Mouse (Mus musculus) small intestine, adult 2 months (tissue): ENCODE data around the gene Cmtm2b. TPM values are rescaled to one million over a fixed set of nuclear protein-coding genes. Genes with fewer than 3 reads are reported as not detected.
"Not testable (repeated sequence)": the region's sequence is repeated elsewhere in the genome, so short reads cannot be mapped to it uniquely, and the experiment has no call there.

Experiments
- H3K27ac ChIP-seq: fragments of 200-500 bp; 2 replicates; pipeline ENCODE4 v1.5.1; 2012; ENCODE audit warnings: low read depth, low read length, control low read depth, inconsistent platforms; ENCODE audit not compliant: insufficient read depth
- H3K27me3 ChIP-seq: fragments of 200-500 bp; 2 replicates; pipeline ENCODE4 v1.6.1; 2012; ENCODE audit warnings: mild to moderate bottlenecking, moderate library complexity, low read length, inconsistent platforms; ENCODE audit not compliant: control insufficient read depth, insufficient read depth
- H3K36me3 ChIP-seq: fragments of 200-500 bp; 2 replicates; pipeline ENCODE4 v1.6.1; 2012; ENCODE audit warnings: mild to moderate bottlenecking, low read length, control low read depth, inconsistent platforms; ENCODE audit not compliant: control insufficient read depth, insufficient read depth
- H3K4me1 ChIP-seq: fragments of 200-500 bp; 2 replicates; pipeline ENCODE4 v1.6.1; 2012; ENCODE audit warnings: low read length, inconsistent platforms, mixed read lengths; ENCODE audit not compliant: control insufficient read depth, insufficient read depth, insufficient read length
- H3K4me3 ChIP-seq: fragments of 200-500 bp; 2 replicates; pipeline ENCODE4 v1.5.1; 2012; ENCODE audit warnings: low read depth, mild to moderate bottlenecking, control low read depth, inconsistent platforms, low read length, moderate library complexity
- CTCF ChIP-seq: fragments of 200-500 bp; IDR thresholded peaks from 2 replicates; pipeline ENCODE4 v1.5.1; 2012; ENCODE audit warnings: low read depth, mild to moderate bottlenecking, control low read depth, inconsistent platforms, low read length, moderate library complexity, mixed read lengths; ENCODE audit not compliant: insufficient replicate concordance, insufficient read length; ENCODE audit errors: extremely low read depth
- POLR2A ChIP-seq: fragments of 200-500 bp; IDR thresholded peaks from 2 replicates; pipeline ENCODE4 v1.6.1; 2012; ENCODE audit warnings: low read depth, mild to moderate bottlenecking, control low read depth, inconsistent platforms, low read length, moderate library complexity
- whole genome bisulfite sequencing: fragments of 180-500 bp; shearing (Covaris S2); methylation state at CpG from one replicate; pipeline ENCODE4 v1.1.7; 2018; 5-methylcytosine and 5-hydroxymethylcytosine counted together
- polyA plus RNA-seq: library from polyadenylated mRNA; depleted of rRNA; stranded (reverse); fragments of >200 nt; gene quantifications from 2 replicates; pipeline ENCODE4 v1.2.3, GENCODE M21; 2012; rRNA removed

Cmtm2b gene
- not detected in 2 replicates for polyA plus RNA-seq

- not testable (repeated sequence) for H3K4me3 ChIP-seq, H3K4me1 ChIP-seq, H3K36me3 ChIP-seq, H3K27me3 ChIP-seq, H3K27ac ChIP-seq
- WGBS: 82% methylated on average over 12 of the region's 12 CpGs
Measured at GRCm38 (mm10) chr8:104321930-104322329, at the start of gene Cmtm2b. TSS of gene Cmtm2b (plus strand) at chr8:104322230.

- not testable (repeated sequence) for H3K27ac ChIP-seq, H3K4me1 ChIP-seq, H3K36me3 ChIP-seq, H3K4me3 ChIP-seq, H3K27me3 ChIP-seq
- WGBS: 85% methylated on average over 12 of the region's 12 CpGs
Measured at GRCm38 (mm10) chr8:104293081-104293480, 28.9 kb upstream of the Cmtm2b start, which contains the start of gene Cmtm2a. TSS of gene Cmtm2a (minus strand) at chr8:104293181.

GRCm38 (mm10) chr8:104294396-104294795, 27.6 kb upstream of the Cmtm2b start:
- H3K27ac ChIP-seq: no peak overlapping the region
- peaks cover 3% of the 10 kb centered on the region; the same call in 1 of the 2 replicates for H3K4me1 ChIP-seq
- WGBS: 59% methylated on average over 1 of the region's 1 CpGs
- TF ChIP-seq POLR2A (no peak), CTCF (no peak)
- no peaks in the 10 kb centered on the region for H3K36me3 ChIP-seq
- H3K27me3 ChIP-seq: no peaks in the 10 kb centered on the region
- no peak overlapping the region for H3K4me3 ChIP-seq

- H3K4me1 ChIP-seq, H3K27ac ChIP-seq, H3K27me3 ChIP-seq, H3K36me3 ChIP-seq, H3K4me3 ChIP-seq: not testable (repeated sequence)
- WGBS: 34% methylated on average over 3 of the region's 3 CpGs
Measured at GRCm38 (mm10) chr8:104301577-104301976, 20.5 kb upstream of the Cmtm2b start.

- not testable (repeated sequence) for H3K4me3 ChIP-seq
- 96% methylated on average over 4 of the region's 4 CpGs for WGBS
Measured at GRCm38 (mm10) chr8:104302536-104302935, 19.5 kb upstream of the Cmtm2b start.

GRCm38 (mm10) chr8:104304962-104305361, 17.1 kb upstream of the Cmtm2b start:
- TF ChIP-seq POLR2A (no peak), CTCF (no peak)
- Histone ChIP-seq H3K27me3 (no peaks in the 10 kb centered on the region), H3K4me1 (no peaks in the 10 kb centered on the region), H3K27ac (no peak overlapping the region), H3K4me3 (no peak overlapping the region), H3K36me3 (no peaks in the 10 kb centered on the region)
- WGBS: 80% methylated on average over 11 of the region's 11 CpGs

More at GRCm38 (mm10) chr8:104302536-104302935, 19.5 kb upstream of the Cmtm2b start:
- not testable (repeated sequence) for H3K4me1 ChIP-seq, H3K27ac ChIP-seq, H3K27me3 ChIP-seq, H3K36me3 ChIP-seq

GRCm38 (mm10) chr8:104308341-104308740, 13.7 kb upstream of the Cmtm2b start:
- H3K36me3 ChIP-seq, H3K4me3 ChIP-seq, H3K27ac ChIP-seq, H3K4me1 ChIP-seq, H3K27me3 ChIP-seq: not testable (repeated sequence)
- WGBS: 40% methylated on average over 6 of the region's 6 CpGs

- not testable (repeated sequence) for H3K36me3 ChIP-seq, H3K27ac ChIP-seq, H3K4me1 ChIP-seq, H3K27me3 ChIP-seq, H3K4me3 ChIP-seq
- 80% methylated on average over 36 of the region's 36 CpGs for WGBS
Measured at GRCm38 (mm10) chr8:104309441-104310155, 12.4 kb upstream of the Cmtm2b start, which contains the start of the genes Gm45711 and Cmtm1. TSS of gene Gm45711 (minus strand) at chr8:104310081. TSS of gene Cmtm1 (minus strand) at chr8:104310145.

GRCm38 (mm10) chr8:104312023-104312422, 10.0 kb upstream of the Cmtm2b start:
- WGBS: 89% methylated on average over 3 of the region's 3 CpGs
- H3K36me3 ChIP-seq, H3K27me3 ChIP-seq, H3K27ac ChIP-seq, H3K4me1 ChIP-seq, H3K4me3 ChIP-seq: not testable (repeated sequence)
